Mouse (Mus musculus) ES-E14 (cell line): Measurements from ENCODE around the gene Krtap9-1. TPM values are rescaled to one million over a fixed set of nuclear protein-coding genes. Genes with fewer than 3 reads are reported as not detected.

Experiments
- DNase-seq: peaks from one replicate; pipeline ENCODE4 v3.0.0-alpha.2; 2013; ENCODE audit warnings: low read depth, low spot score
- H3K27ac ChIP-seq: 2 replicates; pipeline ENCODE4 v1.5.1; 2012; ENCODE audit warnings: low read depth, mild to moderate bottlenecking, low read length, moderate library complexity, mixed read lengths; ENCODE audit not compliant: poor library complexity, insufficient read depth, severe bottlenecking
- H3K36me3 ChIP-seq: 2 replicates; pipeline ENCODE4 v1.6.1; 2012; ENCODE audit warnings: mild to moderate bottlenecking, low read length, moderate library complexity, mixed read lengths; ENCODE audit not compliant: control insufficient read depth, poor library complexity, insufficient read depth, severe bottlenecking
- H3K4me1 ChIP-seq, 2 experiments: fragments of 150-350 bp in 1 of 2; sonication (generic) in 1 of 2; 2 replicates each; pipeline ENCODE4 v1.6.1; 2012; ENCODE audit warnings: low read length in 2 of 2, mild to moderate bottlenecking in 1 of 2, mixed read lengths in 1 of 2; ENCODE audit not compliant: control insufficient read depth in 2 of 2, insufficient read depth in 2 of 2, poor library complexity in 1 of 2
- H3K4me3 ChIP-seq, 2 experiments: fragments of 150-350 bp in 1 of 2; sonication (generic) in 1 of 2; 2 replicates each; pipeline ENCODE4 v1.5.1; 2012; ENCODE audit warnings: low read length in 2 of 2, low read depth in 1 of 2, mild to moderate bottlenecking in 1 of 2, mixed read lengths in 1 of 2; ENCODE audit not compliant: insufficient read depth in 1 of 2, poor library complexity in 1 of 2, severe bottlenecking in 1 of 2
- H3K9ac ChIP-seq: 2 replicates; pipeline ENCODE4 v1.6.1; 2012; ENCODE audit warnings: low read depth, mild to moderate bottlenecking, low read length, mixed read lengths; ENCODE audit not compliant: poor library complexity, insufficient read depth, severe bottlenecking
- H3K9me3 ChIP-seq: fragments of 150-350 bp; sonication (generic); 2 replicates; pipeline ENCODE4 v1.6.1; 2012; ENCODE audit warnings: low read depth, mild to moderate bottlenecking, low read length; ENCODE audit not compliant: control insufficient read depth, insufficient read depth
- CHD2 ChIP-seq: IDR thresholded peaks from 2 replicates; pipeline ENCODE4 v1.6.1; 2014; ENCODE audit warnings: mild to moderate bottlenecking, low read depth, low read length, inconsistent platforms
- HCFC1 ChIP-seq: IDR thresholded peaks from 2 replicates; pipeline ENCODE4 v1.6.1; 2012; ENCODE audit warnings: low read length, inconsistent platforms, borderline replicate concordance; ENCODE audit not compliant: insufficient read depth
- MAFK ChIP-seq: IDR thresholded peaks from 2 replicates; pipeline ENCODE4 v1.6.1; 2014; ENCODE audit warnings: mild to moderate bottlenecking, low read depth, low read length, inconsistent platforms; ENCODE audit not compliant: insufficient read depth
- ZC3H11A ChIP-seq: IDR thresholded peaks from 2 replicates; pipeline ENCODE4 v1.6.1; 2012; ENCODE audit warnings: low read depth, mild to moderate bottlenecking, inconsistent platforms, low read length, borderline replicate concordance
- ZNF384 ChIP-seq: IDR thresholded peaks from 2 replicates; pipeline ENCODE4 v1.6.1; 2012; ENCODE audit warnings: low read depth, low read length, inconsistent platforms
- in situ Hi-C, 2 experiments: fragments of 600-800 bp; cut with MboI; formaldehyde crosslinking; loops; one replicate each; pipeline ENCODE4 v1.15.1; 2025; ENCODE audit warnings: low sequenced_read_pairs in 2 of 2, inconsistent platforms in 1 of 2; ENCODE audit not compliant: unreplicated experiment in 2 of 2
- total RNA-seq: library from RNA; depleted of rRNA; stranded (reverse); fragments of 300-350 nt; gene quantifications from 2 replicates; pipeline ENCODE4 v1.2.3, GENCODE M21; 2012; rRNA removed

Gene Krtap9-1
- total RNA-seq, 1 experiment, result not detected

DNA sequence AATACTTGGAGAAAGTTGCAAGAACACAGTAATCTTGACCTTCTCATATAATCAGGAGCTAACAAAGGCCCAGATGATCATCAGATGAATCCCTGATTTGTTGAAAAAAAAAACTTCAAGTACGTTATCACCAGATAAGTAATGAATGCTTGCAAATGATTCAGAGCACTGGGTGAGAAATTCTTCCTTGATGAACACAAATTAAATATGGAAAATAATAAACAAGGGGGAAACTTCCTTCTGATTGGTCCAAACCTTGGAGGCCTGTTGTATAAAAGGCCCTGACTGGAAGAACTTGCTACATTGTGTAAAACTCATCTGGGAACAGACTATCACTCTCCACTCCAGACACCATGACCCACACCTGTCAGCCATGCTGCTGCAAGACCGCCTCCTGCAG lies 34.4 kb downstream of the Krtap9-1 start, which contains the start of gene Krtap31-1:
Krtap31-1 (plus strand) TSS at position 301 of the 400 bp plus-strand sequence.
- in situ Hi-C loops, result no loop called here
- H3K27ac ChIP-seq, result no peak within 1 kb of the TSS
- H3K9me3 ChIP-seq, result no peaks in the 10 kb centered on the region
- H3K9ac ChIP-seq, result no peak within 1 kb of the TSS
- no peak for DNase-seq
- H3K4me1 ChIP-seq, result no peaks in the 10 kb centered on the region
- TF ChIP-seq MAFK (no peak), ZNF384 (no peak), HCFC1 (no peak)
- H3K36me3 ChIP-seq, result no peaks in the 10 kb centered on the region
- H3K4me3 ChIP-seq, result no peak within 1 kb of the TSS

DNA sequence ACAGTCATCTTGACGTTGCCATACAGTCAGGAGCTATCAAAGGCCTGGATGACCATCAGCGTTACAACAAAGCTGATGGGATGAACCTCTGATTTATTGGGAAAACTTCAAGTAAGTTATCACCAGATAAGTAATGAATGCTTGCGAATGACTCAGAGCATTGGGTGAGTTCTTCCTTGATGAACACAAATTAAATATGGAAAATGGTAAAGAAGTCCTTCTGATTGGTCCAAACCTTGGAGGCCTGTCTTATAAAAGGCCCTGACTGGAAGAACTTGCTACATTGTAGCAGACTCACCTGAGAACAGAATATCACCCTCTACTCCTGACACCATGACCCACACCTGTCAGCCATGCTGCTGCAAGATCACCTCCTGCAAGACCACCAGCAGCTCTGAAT lies 41.3 kb downstream of the Krtap9-1 start, which contains the start of gene Gm11565:
Gm11565 (plus strand) TSS at position 301 of the 400 bp plus-strand sequence.
- H3K9ac ChIP-seq, result no peak within 1 kb of the TSS
- no peaks in the 10 kb centered on the region for H3K9me3 ChIP-seq
- H3K27ac ChIP-seq, result no peak within 1 kb of the TSS
- DNase-seq, result no peak
- H3K4me3 ChIP-seq, result no peak within 1 kb of the TSS
- TF ChIP-seq CHD2 (no peak), ZNF384 (no peak), MAFK (no peak), ZC3H11A (no peak), HCFC1 (no peak)
- no peaks in the 10 kb centered on the region for H3K36me3 ChIP-seq
- H3K4me1 ChIP-seq, result peaks cover 0 to 2% of the 10 kb centered on the region in 2 experiments; a peak in 1 of 4 replicates
- in situ Hi-C loops, result no loop called here

Other genes starting within 250 kb of the Krtap9-1 start
- not detected in 2 replicates for gene Krtap4-1, start 245.2 kb upstream of the Krtap9-1 start, total RNA-seq
- gene Krtap4-2, start 238.3 kb upstream of the Krtap9-1 start, total RNA-seq, result not detected in 2 replicates
- not detected in 2 replicates for gene Krtap4-7, start 229.3 kb upstream of the Krtap9-1 start, total RNA-seq
- gene Gm11555, start 223.2 kb upstream of the Krtap9-1 start, total RNA-seq, result not detected in 2 replicates
- not detected in 2 replicates for gene Gm11563, start 214.4 kb upstream of the Krtap9-1 start, total RNA-seq
- not detected in 2 replicates for gene Krtap4-6, start 207.4 kb upstream of the Krtap9-1 start, total RNA-seq
- not detected in 2 replicates for gene Gm14190, start 182.6 kb upstream of the Krtap9-1 start, total RNA-seq
- gene Gm14180, start 139.1 kb upstream of the Krtap9-1 start, total RNA-seq, result not detected in 2 replicates
- not detected in 2 replicates for gene Gm11595, start 100.5 kb upstream of the Krtap9-1 start, total RNA-seq
- gene Krtap4-8, start 92.7 kb upstream of the Krtap9-1 start, total RNA-seq, result not detected in 2 replicates
- gene Krtap4-9, start 88.2 kb upstream of the Krtap9-1 start, total RNA-seq, result not detected in 2 replicates
- gene Gm11596, start 79.9 kb upstream of the Krtap9-1 start, total RNA-seq, result not detected in 2 replicates
- gene Gm11569, start 74.5 kb upstream of the Krtap9-1 start, total RNA-seq, result not detected in 2 replicates
- gene Gm11554, start 68.9 kb upstream of the Krtap9-1 start, total RNA-seq, result not detected in 2 replicates
- gene Krtap4-13, start 63.5 kb upstream of the Krtap9-1 start, total RNA-seq, result 1.3 and 1.5 TPM in 2 replicates
- gene Gm11564, start 57.7 kb upstream of the Krtap9-1 start, total RNA-seq, result 0.89 and 1.4 TPM in 2 replicates
- gene 2300003K06Rik, start 35.3 kb upstream of the Krtap9-1 start, total RNA-seq, result not detected in 2 replicates
- gene Krtap4-16, start 21.8 kb upstream of the Krtap9-1 start, total RNA-seq, result not detected in 2 replicates
- gene Gm11568, start 15.5 kb upstream of the Krtap9-1 start, total RNA-seq, result not detected in 2 replicates
- gene Gm11559, start 8.9 kb upstream of the Krtap9-1 start, total RNA-seq, result not detected in 2 replicates
- not detected in 2 replicates for gene Gm11567, start 5.8 kb downstream of the Krtap9-1 start, total RNA-seq
- gene Krtap31-1, start 34.5 kb downstream of the Krtap9-1 start, total RNA-seq, result not detected in 2 replicates
- gene Gm11565, start 41.4 kb downstream of the Krtap9-1 start, total RNA-seq, result not detected in 2 replicates
- gene Krtap31-2, start 62.9 kb downstream of the Krtap9-1 start, total RNA-seq, result not detected in 2 replicates
- not detected in 2 replicates for gene Krtap9-5, start 75.1 kb downstream of the Krtap9-1 start, total RNA-seq
- gene Krtap29-1, start 105.7 kb downstream of the Krtap9-1 start, total RNA-seq, result not detected in 2 replicates
- gene Krtap16-1, start 113.2 kb downstream of the Krtap9-1 start, total RNA-seq, result not detected in 2 replicates
- not detected in 2 replicates for gene Krtap17-1, start 120.6 kb downstream of the Krtap9-1 start, total RNA-seq
- not detected in 2 replicates for gene Krt33a, start 142.8 kb downstream of the Krtap9-1 start, total RNA-seq
- not detected in 2 replicates for gene Krt33b, start 156.5 kb downstream of the Krtap9-1 start, total RNA-seq
- gene Krt34, start 168.2 kb downstream of the Krtap9-1 start, total RNA-seq, result not detected in 2 replicates
- not detected in 2 replicates for gene Krt31, start 177.2 kb downstream of the Krtap9-1 start, total RNA-seq
- not detected in 2 replicates for gene Krt32, start 214.8 kb downstream of the Krtap9-1 start, total RNA-seq
- not detected in 2 replicates for gene Krt35, start 222.9 kb downstream of the Krtap9-1 start, total RNA-seq
- 0.13 and 0.16 TPM in 2 replicates for gene Krt36, start 232.2 kb downstream of the Krtap9-1 start, total RNA-seq
- gene Krt13, start 248.2 kb downstream of the Krtap9-1 start, total RNA-seq, result 0.71 and 1.1 TPM in 2 replicates